Mouse (Mus musculus): Measurements from ENCODE around the gene Bpifb9a. TPM values are rescaled to one million over a fixed set of nuclear protein-coding genes. Genes with fewer than 3 reads are reported as not detected.
A peak's percentile ranks its signal among the peaks of the same experiment; 100 is the strongest.
"Not testable (repeated sequence)": the region's sequence is repeated elsewhere in the genome, so short reads cannot be mapped to it uniquely, and the experiment has no call there.

The Bpifb9a gene
- polyA plus RNA-seq (2015; fragmentation: Nextera tagmentation; extraction: Ambion mirVana) = not detected in 2 replicates

- H3K4me2 ChIP-seq; H3K4me1 ChIP-seq; H3K9me3 ChIP-seq (replicated peaks); H3K27ac ChIP-seq; H3K27me3 ChIP-seq; H3K9ac ChIP-seq; H3K4me3 ChIP-seq; H3K36me3 ChIP-seq (ENCODE audit: poor library complexity, severe bottlenecking); ATAC-seq: not testable (repeated sequence)
- 85% methylated on average over 5 of the region's 5 CpGs for WGBS
Observed at GRCm38 (mm10) chr2:154257554-154257953, at the start of gene Bpifb9a. Gene Bpifb9a (plus strand): TSS chr2:154257854.

GRCm38 (mm10) chr2:154209112-154209511 is 48.5 kb upstream of the Bpifb9a start:
- no peaks in the 10 kb centered on the region for H3K9me3 ChIP-seq (replicated peaks)
- no peak for ATAC-seq
- H3K27me3 ChIP-seq = no peaks in the 10 kb centered on the region
- H3K9ac ChIP-seq = no peak overlapping the region
- H3K4me2 ChIP-seq = no peak overlapping the region
- 17% methylated on average over 3 of the region's 3 CpGs for WGBS
- H3K27ac ChIP-seq = no peak overlapping the region
- H3K36me3 ChIP-seq (ENCODE audit: poor library complexity, severe bottlenecking) = no peaks in the 10 kb centered on the region
- no peak overlapping the region for H3K4me3 ChIP-seq
- no peaks in the 10 kb centered on the region for H3K4me1 ChIP-seq

- H3K27ac ChIP-seq = no peak overlapping the region
- no peak overlapping the region for H3K4me2 ChIP-seq
- no peak overlapping the region for H3K9ac ChIP-seq
- no peaks in the 10 kb centered on the region for H3K9me3 ChIP-seq (replicated peaks)
- ATAC-seq = peak; percentile 78
- WGBS = 30% methylated on average over 1 of the region's 1 CpGs
- no peaks in the 10 kb centered on the region for H3K27me3 ChIP-seq
- no peaks in the 10 kb centered on the region for H3K4me1 ChIP-seq
- no peaks in the 10 kb centered on the region for H3K36me3 ChIP-seq (ENCODE audit: poor library complexity, severe bottlenecking)
- no peak overlapping the region for H3K4me3 ChIP-seq
Observed at GRCm38 (mm10) chr2:154211121-154211520, 46.5 kb upstream of the Bpifb9a start.

- ATAC-seq = no peak
- Histone ChIP-seq H3K9me3 (replicated peaks) (no peaks in the 10 kb centered on the region), H3K4me2 (no peak overlapping the region), H3K9ac (no peak overlapping the region), H3K4me3 (no peak overlapping the region), H3K27me3 (no peaks in the 10 kb centered on the region), H3K4me1 (no peaks in the 10 kb centered on the region), H3K27ac (no peak overlapping the region), H3K36me3 (ENCODE audit: poor library complexity, severe bottlenecking) (no peaks in the 10 kb centered on the region)
- WGBS = 85% methylated on average over 4 of the region's 4 CpGs
Observed at GRCm38 (mm10) chr2:154211881-154212280, 45.8 kb upstream of the Bpifb9a start.

GRCm38 (mm10) chr2:154215191-154215590 is 42.5 kb upstream of the Bpifb9a start:
- Histone ChIP-seq H3K9me3 (replicated peaks) (no peaks in the 10 kb centered on the region), H3K4me1 (no peaks in the 10 kb centered on the region), H3K27ac (no peak overlapping the region), H3K4me2 (no peak overlapping the region), H3K27me3 (no peaks in the 10 kb centered on the region), H3K9ac (no peak overlapping the region), H3K36me3 (ENCODE audit: poor library complexity, severe bottlenecking) (no peaks in the 10 kb centered on the region), H3K4me3 (no peak overlapping the region)
- 18% methylated on average over 5 of the region's 5 CpGs for WGBS
- ATAC-seq = no peak

- no peak overlapping the region for H3K27ac ChIP-seq
- H3K4me1 ChIP-seq = peaks cover 18% of the 10 kb centered on the region
- no peak overlapping the region for H3K4me3 ChIP-seq
- H3K9me3 ChIP-seq (replicated peaks) = no peaks in the 10 kb centered on the region
- 80% methylated on average over 5 of the region's 5 CpGs for WGBS
- no peak overlapping the region for H3K9ac ChIP-seq
- H3K27me3 ChIP-seq = no peaks in the 10 kb centered on the region
- H3K36me3 ChIP-seq (ENCODE audit: poor library complexity, severe bottlenecking) = no peaks in the 10 kb centered on the region
- H3K4me2 ChIP-seq = no peak overlapping the region
- no peak for ATAC-seq
Observed at GRCm38 (mm10) chr2:154219950-154220349, 37.7 kb upstream of the Bpifb9a start.

GRCm38 (mm10) chr2:154223265-154223916 is 34.3 kb upstream of the Bpifb9a start, which contains the start of gene Bpifb5:
Gene Bpifb5 (plus strand): TSS chr2:154223742.
- H3K9ac ChIP-seq = peak within 1 kb of the TSS; percentile 16; the same call in 1 of the 2 replicates
- ATAC-seq = peak; percentile 90
- H3K9me3 ChIP-seq (replicated peaks) = no peaks in the 10 kb centered on the region
- H3K4me1 ChIP-seq = peaks cover 18% of the 10 kb centered on the region
- H3K4me2 ChIP-seq = peak within 1 kb of the TSS; percentile 38
- WGBS = 4% methylated on average over 14 of the region's 14 CpGs
- no peaks in the 10 kb centered on the region for H3K27me3 ChIP-seq
- no peak within 1 kb of the TSS for H3K4me3 ChIP-seq
- no peak within 1 kb of the TSS for H3K27ac ChIP-seq
- no peaks in the 10 kb centered on the region for H3K36me3 ChIP-seq (ENCODE audit: poor library complexity, severe bottlenecking)

- Histone ChIP-seq H3K4me2 (peak overlapping the region; percentile 38), H3K4me3 (no peak overlapping the region), H3K27me3 (no peaks in the 10 kb centered on the region), H3K36me3 (ENCODE audit: poor library complexity, severe bottlenecking) (no peaks in the 10 kb centered on the region), H3K4me1 (peaks cover 18% of the 10 kb centered on the region), H3K9me3 (replicated peaks) (no peaks in the 10 kb centered on the region), H3K27ac (no peak overlapping the region), H3K9ac (peak overlapping the region; percentile 16; the same call in 1 of the 2 replicates)
- WGBS = 5% methylated on average over 2 of the region's 2 CpGs
- ATAC-seq = peak; percentile 37; the same call in 1 of the 2 replicates
Observed at GRCm38 (mm10) chr2:154223917-154224273, 33.8 kb upstream of the Bpifb9a start.

- H3K9ac ChIP-seq = no peak overlapping the region
- no peak overlapping the region for H3K4me2 ChIP-seq
- no peak for ATAC-seq
- no peaks in the 10 kb centered on the region for H3K36me3 ChIP-seq (ENCODE audit: poor library complexity, severe bottlenecking)
- H3K4me3 ChIP-seq = no peak overlapping the region
- 79% methylated on average over 4 of the region's 4 CpGs for WGBS
- no peaks in the 10 kb centered on the region for H3K9me3 ChIP-seq (replicated peaks)
- H3K27ac ChIP-seq = no peak overlapping the region
- H3K4me1 ChIP-seq = peaks cover 18% of the 10 kb centered on the region
- H3K27me3 ChIP-seq = no peaks in the 10 kb centered on the region
Observed at GRCm38 (mm10) chr2:154226991-154227390, 30.7 kb upstream of the Bpifb9a start.

GRCm38 (mm10) chr2:154227830-154228229 is 29.8 kb upstream of the Bpifb9a start:
- Histone ChIP-seq H3K4me2 (no peak overlapping the region), H3K27me3 (no peaks in the 10 kb centered on the region), H3K27ac (no peak overlapping the region), H3K9me3 (replicated peaks) (no peaks in the 10 kb centered on the region), H3K4me3 (no peak overlapping the region), H3K9ac (no peak overlapping the region), H3K36me3 (ENCODE audit: poor library complexity, severe bottlenecking) (no peaks in the 10 kb centered on the region), H3K4me1 (peaks cover 14% of the 10 kb centered on the region)
- 89% methylated on average over 5 of the region's 5 CpGs for WGBS
- ATAC-seq = no peak

GRCm38 (mm10) chr2:154233426-154233825 is 24.2 kb upstream of the Bpifb9a start:
- H3K4me2 ChIP-seq = no peak overlapping the region
- H3K27me3 ChIP-seq = no peaks in the 10 kb centered on the region
- no peak for ATAC-seq
- no peaks in the 10 kb centered on the region for H3K9me3 ChIP-seq (replicated peaks)
- 90% methylated on average over 6 of the region's 6 CpGs for WGBS
- no peaks in the 10 kb centered on the region for H3K36me3 ChIP-seq (ENCODE audit: poor library complexity, severe bottlenecking)
- no peaks in the 10 kb centered on the region for H3K4me1 ChIP-seq
- no peak overlapping the region for H3K9ac ChIP-seq
- no peak overlapping the region for H3K4me3 ChIP-seq
- H3K27ac ChIP-seq = no peak overlapping the region

- H3K9me3 ChIP-seq (replicated peaks) = no peaks in the 10 kb centered on the region
- H3K36me3 ChIP-seq (ENCODE audit: poor library complexity, severe bottlenecking) = no peaks in the 10 kb centered on the region
- no peak overlapping the region for H3K27ac ChIP-seq
- H3K4me3 ChIP-seq = no peak overlapping the region
- no peak overlapping the region for H3K9ac ChIP-seq
- no peaks in the 10 kb centered on the region for H3K4me1 ChIP-seq
- no peaks in the 10 kb centered on the region for H3K27me3 ChIP-seq
- ATAC-seq = no peak
- no peak overlapping the region for H3K4me2 ChIP-seq
- 88% methylated on average over 6 of the region's 6 CpGs for WGBS
Observed at GRCm38 (mm10) chr2:154240771-154241170, 16.9 kb upstream of the Bpifb9a start.

GRCm38 (mm10) chr2:154242726-154243125 is 14.9 kb upstream of the Bpifb9a start:
- H3K9ac ChIP-seq; H3K4me2 ChIP-seq; H3K9me3 ChIP-seq (replicated peaks); H3K4me3 ChIP-seq; H3K36me3 ChIP-seq (ENCODE audit: poor library complexity, severe bottlenecking); H3K27me3 ChIP-seq; ATAC-seq; H3K27ac ChIP-seq; H3K4me1 ChIP-seq: not testable (repeated sequence)
- 94% methylated on average over 11 of the region's 12 CpGs for WGBS

All from forebrain, embryonic 13.5 days (tissue).